Mouse (Mus musculus) lung, adult 18-20 months (tissue): ENCODE measurements at regions not wholly inside any gene's neighbourhood (a gene's known extent, or its start where the extent isn't known, plus 50 kb on each side); places are given as distances from the start of the nearest gene placed in this dataset.
"Not testable (repeated sequence)": the region's sequence is repeated elsewhere in the genome, so short reads cannot be mapped to it uniquely, and the experiment has no call there.

Experiments
- DNase-seq, 2 experiments: peaks; one replicate each; pipeline ENCODE4 v3.0.0; 2022; ENCODE audit warnings: mixed read lengths in 2 of 2

- no peak for DNase-seq
Observed at GRCm38 (mm10) chr10:20891426-20891825, 60.9 kb upstream of the Ahi1 start.

DNA sequence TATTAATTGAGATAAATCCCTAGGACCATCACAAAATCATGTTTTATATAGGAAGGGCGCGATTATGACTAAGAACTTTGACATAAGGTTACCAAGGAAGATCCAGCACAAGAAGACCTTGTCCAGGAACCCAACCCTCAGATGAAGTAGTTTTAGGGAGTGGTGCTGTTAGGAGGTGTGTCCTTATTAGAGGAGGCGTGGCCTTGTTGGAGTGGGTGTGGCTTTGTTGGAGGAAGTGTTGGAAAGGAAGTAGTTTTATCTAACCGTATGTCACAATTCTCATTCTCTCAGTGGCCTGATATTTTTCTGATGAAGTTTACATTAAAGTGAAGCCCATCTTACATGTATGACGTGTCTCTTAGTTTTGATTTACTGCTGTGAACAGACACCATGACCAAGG is 68.7 kb upstream of the Ahi1 start:
- DNase-seq: no peak

GRCm38 (mm10) chr10:20882599-20882998 is 69.7 kb upstream of the Ahi1 start:
- no peak for DNase-seq

- DNase-seq: no peak
Observed at GRCm38 (mm10) chr10:20880251-20880650, 72.1 kb upstream of the Ahi1 start.

DNA sequence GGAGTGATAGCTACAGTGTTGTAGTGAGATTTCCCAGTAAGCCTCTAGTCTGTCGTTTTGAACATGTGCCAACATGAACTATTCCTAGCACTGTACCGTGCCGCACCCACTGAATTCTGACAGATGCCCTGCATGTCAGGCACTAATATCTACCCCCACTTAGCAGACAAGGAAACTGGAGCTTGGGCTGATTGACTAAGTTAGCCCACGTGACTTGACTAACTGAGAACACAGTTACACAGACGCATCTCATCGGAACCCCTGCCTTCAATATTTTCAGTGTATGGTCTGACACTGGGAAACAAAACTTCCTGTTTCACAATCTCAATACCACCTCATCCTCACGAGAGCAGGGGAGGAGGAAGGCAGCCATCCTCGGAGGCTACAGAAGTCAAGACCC is 72.9 kb upstream of the Ahi1 start:
- no peak for DNase-seq

GRCm38 (mm10) chr10:20867076-20867475 is 85.3 kb upstream of the Ahi1 start:
- no peak for DNase-seq

DNA sequence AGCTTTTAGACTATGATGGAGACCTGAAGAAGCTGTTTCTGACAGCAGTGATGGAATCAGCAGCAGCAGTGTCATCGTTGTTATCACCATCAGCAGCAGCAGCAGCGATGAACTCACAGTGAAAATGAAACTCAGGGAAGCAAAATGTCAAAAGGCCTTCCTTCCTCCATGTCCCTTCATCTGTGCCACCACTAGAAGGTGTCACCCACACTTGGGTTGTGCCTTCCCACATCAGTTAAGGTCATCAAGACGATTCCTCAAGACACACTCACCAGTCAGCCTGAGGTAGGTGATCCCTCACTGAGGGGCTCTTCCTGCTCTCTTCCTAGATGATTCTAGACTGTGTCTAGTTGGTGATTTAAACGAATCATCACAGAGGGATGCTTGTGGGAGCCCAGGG is 87.3 kb upstream of the Ahi1 start:
- DNase-seq: no peak

GRCm38 (mm10) chr10:20857413-20857812 is 94.9 kb upstream of the Ahi1 start:
- DNase-seq: no peak

- DNase-seq: peak; percentile 25 to 29
Observed at GRCm38 (mm10) chr10:20854621-20855363, 97.6 kb upstream of the Ahi1 start.

- no peak for DNase-seq
Observed at GRCm38 (mm10) chr10:20847287-20847686, 105.1 kb upstream of the Ahi1 start.

DNA sequence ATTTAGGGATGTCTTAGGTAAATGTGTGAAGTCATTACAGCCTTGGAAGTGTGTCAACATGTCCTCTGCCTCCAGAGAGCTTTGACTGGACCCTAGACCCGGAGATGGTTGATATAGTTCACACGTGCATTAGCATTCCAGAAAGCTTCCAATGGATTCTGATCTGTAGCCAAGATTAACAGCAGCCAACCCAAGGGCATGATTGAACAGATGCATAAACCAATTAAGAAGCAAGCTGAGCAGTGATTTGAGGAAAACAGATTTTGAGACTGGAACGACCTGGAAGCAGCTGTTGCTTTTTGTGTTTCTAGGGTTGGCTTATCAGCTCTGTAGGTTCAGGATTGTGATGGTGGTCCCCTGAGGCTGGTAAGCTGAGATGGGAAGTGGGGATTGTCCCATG is 109.1 kb upstream of the Ahi1 start:
- DNase-seq: no peak

- peak in 1 of 2 experiments; percentile 15 for DNase-seq
Observed at GRCm38 (mm10) chr10:20842131-20842530, 110.2 kb upstream of the Ahi1 start.

DNA sequence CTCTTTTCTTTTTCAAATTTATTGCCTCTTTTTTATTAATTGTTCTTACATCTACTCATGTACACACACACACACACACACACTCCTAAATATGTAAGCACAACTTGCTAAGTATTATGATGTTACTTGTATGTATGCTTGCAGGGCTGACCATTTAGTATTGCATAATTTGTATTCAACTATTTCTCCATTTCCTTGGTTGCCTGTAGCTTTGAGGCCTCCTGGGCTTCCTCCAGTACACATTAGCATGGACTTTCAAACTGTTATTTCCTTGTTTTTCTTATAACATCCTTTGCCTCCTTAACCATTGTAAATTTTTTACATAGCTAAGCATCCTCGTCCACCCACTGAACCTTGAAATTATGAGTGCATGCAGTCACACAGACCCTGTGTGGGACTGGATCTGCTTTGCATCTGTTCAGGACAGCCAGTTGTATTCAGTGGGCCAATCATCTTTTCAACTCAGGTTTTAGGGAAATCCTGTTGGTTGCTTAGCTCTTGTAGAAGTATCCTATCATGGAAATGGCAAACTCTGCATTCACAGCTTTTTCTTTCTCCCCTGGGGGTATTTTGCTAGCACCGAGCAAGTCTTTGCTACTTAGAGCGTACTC is 110.8 kb upstream of the Ahi1 start:
- DNase-seq: no peak

GRCm38 (mm10) chr10:20838685-20839425 is 113.5 kb upstream of the Ahi1 start:
- DNase-seq: no peak

GRCm38 (mm10) chr10:20836816-20837215 is 111.9 kb upstream of the Pde7b start:
- not testable (repeated sequence) for DNase-seq

DNA sequence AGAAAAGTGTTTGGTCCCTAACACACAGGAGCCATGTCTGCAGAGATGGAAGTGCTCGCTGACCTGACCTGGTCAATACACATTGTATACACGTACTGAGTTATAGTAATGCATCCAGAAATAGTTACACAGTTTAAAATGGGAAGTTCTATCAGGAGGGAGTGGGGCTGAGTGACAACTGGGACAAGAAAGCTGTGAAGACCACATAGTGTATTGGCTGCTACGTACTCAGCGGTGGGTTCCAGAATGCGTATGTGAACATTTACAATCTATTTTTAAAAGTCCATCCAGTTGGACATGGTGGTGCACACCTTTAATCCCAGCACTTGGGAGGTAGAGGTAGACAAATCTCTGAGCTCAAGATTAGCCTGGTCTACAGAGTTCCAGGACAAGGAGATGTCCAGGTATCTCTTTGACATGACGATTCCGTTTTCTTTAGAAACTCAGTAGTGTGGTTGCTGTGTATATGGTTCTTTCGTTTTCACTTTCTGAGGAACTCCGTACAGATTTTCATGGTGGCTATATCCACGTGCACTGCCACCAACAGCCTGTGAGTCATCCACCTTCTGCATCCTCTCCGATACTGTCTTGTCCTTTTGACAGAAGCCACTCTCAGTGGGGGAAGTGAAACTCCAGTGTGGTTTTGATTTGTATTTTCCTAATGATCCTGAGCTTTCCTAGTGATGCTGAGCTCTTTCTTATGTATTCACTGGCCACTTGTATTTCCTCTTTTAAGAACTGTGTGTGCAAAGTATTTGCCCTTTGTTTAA is 110.1 kb upstream of the Pde7b start:
- peak; percentile 36 to 37 for DNase-seq

GRCm38 (mm10) chr10:20828304-20828703 is 103.4 kb upstream of the Pde7b start:
- DNase-seq: no peak

DNA sequence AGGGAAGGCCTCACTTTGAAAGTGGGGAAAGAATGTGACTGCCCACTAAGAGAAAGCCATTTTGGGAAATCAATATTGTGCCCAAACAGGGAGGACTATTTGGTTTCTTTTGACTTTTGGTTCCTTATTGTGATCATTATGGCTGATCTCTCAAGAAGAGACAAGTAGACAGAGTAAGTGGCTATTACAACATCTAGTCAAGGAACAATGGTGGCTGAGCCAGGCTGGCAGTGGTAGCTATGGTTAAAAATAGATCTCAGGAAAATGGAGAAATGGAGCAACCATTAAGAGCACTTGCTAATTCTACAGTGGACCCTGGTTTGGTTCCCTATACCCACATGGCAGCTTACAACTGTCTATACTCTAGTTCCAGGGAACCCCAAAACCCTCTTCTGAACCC is 102.6 kb upstream of the Pde7b start:
- no peak for DNase-seq

DNA sequence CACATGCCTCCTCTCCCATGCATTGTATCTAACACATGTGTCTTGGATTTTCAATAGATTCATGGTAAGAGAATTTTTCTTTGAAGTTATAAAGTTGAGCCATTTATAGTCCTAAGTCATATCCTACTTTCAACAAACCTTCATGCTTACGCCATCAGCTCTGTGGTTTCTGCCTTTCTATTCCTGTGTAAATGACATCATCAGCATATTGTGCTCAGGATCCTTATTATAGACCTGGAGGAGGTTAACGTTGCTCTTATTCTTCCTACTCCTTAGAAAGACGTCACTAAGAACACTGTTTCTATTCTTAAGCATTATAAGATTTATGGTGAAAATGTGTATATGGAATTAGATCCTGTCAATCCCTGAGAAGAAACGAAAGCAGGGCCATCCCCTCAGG is 93.7 kb upstream of the Pde7b start:
- DNase-seq: no peak

- no peak for DNase-seq
Observed at GRCm38 (mm10) chr10:20799792-20800191, 74.9 kb upstream of the Pde7b start.

DNA sequence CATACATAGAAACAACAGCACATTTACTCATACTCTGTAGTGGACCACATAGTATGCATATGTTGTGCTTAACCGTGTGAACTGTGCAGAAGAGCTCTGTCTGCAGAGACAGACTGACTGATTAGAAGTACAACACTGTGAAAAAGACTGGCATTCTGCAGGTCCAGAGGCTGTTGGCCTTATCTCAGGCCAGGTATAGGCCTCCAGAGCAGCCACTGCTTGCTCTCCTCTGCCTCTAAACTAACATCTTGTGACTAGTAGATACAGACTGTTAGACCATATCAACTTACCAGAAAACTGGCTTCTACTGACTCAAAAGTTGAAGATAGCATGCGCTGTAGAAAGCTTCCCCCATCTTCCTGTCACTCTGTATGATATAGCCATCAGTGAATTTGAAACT is 73.5 kb upstream of the Pde7b start:
- no peak for DNase-seq

DNA sequence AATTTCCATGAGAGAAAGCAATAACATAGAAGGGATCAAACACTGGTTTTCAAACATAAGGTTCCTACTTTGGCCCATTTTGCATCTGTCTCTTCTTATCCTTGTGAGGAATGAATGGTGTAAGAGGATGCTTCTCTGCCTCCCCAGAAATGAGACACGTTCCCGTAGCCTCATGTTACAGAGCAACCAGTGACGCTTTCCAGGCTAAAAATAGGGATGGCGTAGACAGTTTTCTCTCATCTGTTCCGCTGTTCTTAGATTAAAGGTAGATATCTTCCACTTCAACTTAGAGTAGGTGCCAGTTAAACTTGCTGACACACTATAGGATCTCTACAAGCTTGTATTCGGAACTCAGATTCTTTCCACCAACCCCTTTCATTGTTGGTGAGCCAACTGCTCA is 69.1 kb upstream of the Pde7b start:
- DNase-seq: no peak

- no peak for DNase-seq
Observed at GRCm38 (mm10) chr10:20780946-20781345, 56.1 kb upstream of the Pde7b start.
